Mouse (Mus musculus) small intestine, adult 2 months (tissue): ENCODE data around the gene Magi1.

ENCODE experiments used
- CTCF ChIP-seq: fragments of 200-500 bp; IDR thresholded peaks from 2 replicates; pipeline ENCODE4 v1.5.1; 2012; ENCODE audit warnings: low read depth, mild to moderate bottlenecking, control low read depth, inconsistent platforms, low read length, moderate library complexity, mixed read lengths; ENCODE audit not compliant: insufficient replicate concordance, insufficient read length; ENCODE audit errors: extremely low read depth
- POLR2A ChIP-seq: fragments of 200-500 bp; IDR thresholded peaks from 2 replicates; pipeline ENCODE4 v1.6.1; 2012; ENCODE audit warnings: low read depth, mild to moderate bottlenecking, control low read depth, inconsistent platforms, low read length, moderate library complexity

DNA sequence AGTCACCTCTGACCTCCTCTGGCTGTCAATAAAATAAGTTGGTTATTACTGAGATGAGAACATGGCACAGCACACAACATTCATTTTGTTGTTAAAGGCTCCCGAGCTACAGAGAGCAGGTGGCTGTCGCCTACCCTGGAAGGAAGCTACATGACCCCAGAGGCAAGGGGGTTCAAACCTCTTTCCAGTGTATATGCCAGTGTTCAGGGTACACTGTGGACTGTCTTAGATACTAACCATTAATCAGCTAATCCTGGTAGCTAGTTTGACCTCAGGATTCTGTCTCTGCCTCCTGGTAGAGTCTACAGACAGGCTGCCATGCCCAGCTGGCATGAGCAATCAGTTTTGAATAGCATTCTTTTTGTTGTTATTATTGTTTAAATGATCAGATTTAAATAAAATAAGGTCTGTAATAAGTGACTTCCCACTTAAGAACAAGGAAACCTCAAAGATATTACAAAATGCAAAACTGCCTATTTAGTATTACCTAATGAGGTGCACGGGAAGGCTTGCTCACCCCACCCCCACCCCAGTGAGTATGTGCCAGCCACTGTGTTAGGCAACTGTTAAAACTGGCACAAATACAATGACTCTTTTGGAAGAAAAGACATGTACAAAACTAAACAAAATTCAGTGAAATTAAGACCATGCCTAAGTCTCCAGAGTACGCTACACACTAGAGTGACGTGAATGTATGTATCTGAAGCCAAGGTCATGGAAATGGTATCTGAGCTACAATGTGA is 513.3 kb downstream of the Magi1 start:
- TF ChIP-seq POLR2A = no peak
- TF ChIP-seq CTCF = no peak
